Mouse (Mus musculus) midbrain, embryonic 15.5 days (tissue): ENCODE measurements around the gene Zfp704. TPM values are rescaled to one million over a fixed set of nuclear protein-coding genes. Genes with fewer than 3 reads are reported as not detected.

Experiments
- ATAC-seq: fragments of 200-750 bp; cut with Nextera tagmentation; replicated peaks from 2 replicates; pipeline ENCODE4 v1.8.0; 2017; ENCODE audit warnings: moderate TSS enrichment
- H3K27ac ChIP-seq: fragments of 300-500 bp; sonication (generic); 2 replicates; pipeline ENCODE4 v1.5.1; 2015; ENCODE audit warnings: mild to moderate bottlenecking, inconsistent platforms
- H3K27me3 ChIP-seq: fragments of 300-500 bp; sonication (generic); replicated peaks from 2 replicates; pipeline ENCODE4 v1.6.1; 2015; ENCODE audit warnings: inconsistent platforms
- H3K36me3 ChIP-seq: fragments of 300-500 bp; sonication (generic); replicated peaks from 2 replicates; pipeline ENCODE4 v1.6.1; 2015; ENCODE audit warnings: inconsistent platforms
- H3K4me1 ChIP-seq: fragments of 300-500 bp; sonication (generic); 2 replicates; pipeline ENCODE4 v1.6.1; 2015; ENCODE audit warnings: inconsistent platforms
- H3K4me2 ChIP-seq: fragments of 300-500 bp; sonication (generic); 2 replicates; pipeline ENCODE4 v1.6.1; 2015; ENCODE audit warnings: inconsistent platforms, mild to moderate bottlenecking, moderate library complexity
- H3K4me3 ChIP-seq: fragments of 300-500 bp; sonication (generic); 2 replicates; pipeline ENCODE4 v1.5.1; 2015; ENCODE audit warnings: mild to moderate bottlenecking, inconsistent platforms
- H3K9ac ChIP-seq: fragments of 300-500 bp; sonication (generic); 2 replicates; pipeline ENCODE4 v1.6.1; 2015; ENCODE audit warnings: mild to moderate bottlenecking, inconsistent platforms
- H3K9me3 ChIP-seq: fragments of 300-500 bp; sonication (generic); 2 replicates; pipeline ENCODE4 v1.6.1; 2016; ENCODE audit warnings: inconsistent platforms
- WGBS: fragments of 180-500 bp; shearing (Covaris S2); methylation state at CpG from one replicate; pipeline ENCODE4 v1.1.7; 2015; ENCODE audit warnings: mixed read lengths; 5-methylcytosine and 5-hydroxymethylcytosine counted together
- polyA plus RNA-seq: library from polyadenylated mRNA; unstranded; fragments of >200 nt; fragmentation: Nextera tagmentation; extraction: Ambion mirVana; gene quantifications from 2 replicates; pipeline ENCODE4 v1.2.1, GENCODE M21; 2015

Zfp704 gene
- polyA plus RNA-seq, 1 experiment from 2014 or later: 13.8 TPM

DNA sequence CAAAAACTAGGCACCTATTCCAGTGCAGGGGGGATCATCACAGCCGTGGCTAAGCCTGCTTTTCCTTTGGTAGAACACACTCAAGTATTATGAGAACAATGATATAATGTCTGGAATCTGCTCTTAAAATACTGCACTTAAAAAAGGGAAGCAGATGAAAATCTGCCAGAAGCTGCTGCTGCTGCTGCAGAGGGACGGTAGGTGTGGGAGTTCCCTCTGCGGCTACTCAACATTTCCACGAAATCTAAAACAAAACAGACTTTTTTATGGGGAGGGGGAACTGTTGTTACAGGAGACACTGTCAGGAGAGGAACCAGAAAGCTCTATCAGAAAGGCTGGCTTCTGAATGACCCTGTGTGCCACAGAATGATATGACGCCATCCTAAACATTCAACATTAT, 110.4 kb downstream of the Zfp704 start:
- Histone ChIP-seq H3K4me1 (peaks cover 22% of the 10 kb centered on the region), H3K4me3 (no peak overlapping the region), H3K9ac (no peak overlapping the region), H3K4me2 (no peak overlapping the region), H3K27ac (peak overlapping the region; percentile 74), H3K27me3 (no peaks in the 10 kb centered on the region), H3K9me3 (no peaks in the 10 kb centered on the region), H3K36me3 (no peaks in the 10 kb centered on the region)
- ATAC-seq: no peak
- WGBS: 59% methylated on average over 5 of the region's 5 CpGs

GRCm38 (mm10) chr3:9497260-9497659, 112.6 kb downstream of the Zfp704 start:
- Histone ChIP-seq H3K27ac (no peak overlapping the region), H3K9me3 (no peaks in the 10 kb centered on the region), H3K36me3 (no peaks in the 10 kb centered on the region), H3K4me1 (peaks cover 22% of the 10 kb centered on the region), H3K4me2 (no peak overlapping the region), H3K27me3 (no peaks in the 10 kb centered on the region), H3K4me3 (no peak overlapping the region), H3K9ac (no peak overlapping the region)
- ATAC-seq: no peak
- 46% methylated on average over 5 of the region's 5 CpGs for WGBS

DNA sequence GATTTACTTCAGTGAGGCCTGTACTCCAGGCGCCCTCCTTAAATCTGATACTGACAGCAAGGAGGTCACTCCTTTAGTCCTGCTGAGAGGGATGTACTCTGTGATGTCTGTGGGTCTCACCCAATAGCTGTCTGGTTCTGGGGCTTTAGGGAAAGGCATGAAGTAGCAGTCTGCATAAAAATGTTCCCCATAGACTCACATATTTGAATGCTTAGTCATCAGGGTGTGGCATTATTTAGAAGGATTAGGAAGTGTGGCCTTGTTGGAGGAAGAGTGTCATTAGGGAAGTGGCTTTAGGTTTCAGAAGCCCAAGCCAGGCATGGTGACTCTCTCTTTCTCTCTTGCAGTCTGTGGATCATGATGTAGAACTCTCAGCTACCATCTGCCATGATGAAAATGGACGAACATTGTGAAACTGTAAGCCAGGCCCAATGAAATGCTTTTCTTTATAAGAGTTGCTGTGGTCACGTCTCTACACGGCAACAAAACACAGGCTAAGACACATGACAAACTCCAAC, 118.1 kb downstream of the Zfp704 start:
- Histone ChIP-seq H3K9me3 (no peaks in the 10 kb centered on the region), H3K4me2 (no peak overlapping the region), H3K27ac (no peak overlapping the region), H3K4me3 (no peak overlapping the region), H3K4me1 (no peaks in the 10 kb centered on the region), H3K36me3 (no peaks in the 10 kb centered on the region), H3K9ac (no peak overlapping the region), H3K27me3 (no peaks in the 10 kb centered on the region)
- WGBS: 80% methylated on average over 4 of the region's 4 CpGs
- ATAC-seq: no peak

GRCm38 (mm10) chr3:9487644-9488043, 122.2 kb downstream of the Zfp704 start:
- Histone ChIP-seq H3K9ac (no peak overlapping the region), H3K4me2 (no peak overlapping the region), H3K4me3 (no peak overlapping the region), H3K9me3 (no peaks in the 10 kb centered on the region), H3K4me1 (no peaks in the 10 kb centered on the region), H3K36me3 (no peaks in the 10 kb centered on the region), H3K27ac (no peak overlapping the region), H3K27me3 (no peaks in the 10 kb centered on the region)
- WGBS: 64% methylated on average over 4 of the region's 4 CpGs
- ATAC-seq: no peak

DNA sequence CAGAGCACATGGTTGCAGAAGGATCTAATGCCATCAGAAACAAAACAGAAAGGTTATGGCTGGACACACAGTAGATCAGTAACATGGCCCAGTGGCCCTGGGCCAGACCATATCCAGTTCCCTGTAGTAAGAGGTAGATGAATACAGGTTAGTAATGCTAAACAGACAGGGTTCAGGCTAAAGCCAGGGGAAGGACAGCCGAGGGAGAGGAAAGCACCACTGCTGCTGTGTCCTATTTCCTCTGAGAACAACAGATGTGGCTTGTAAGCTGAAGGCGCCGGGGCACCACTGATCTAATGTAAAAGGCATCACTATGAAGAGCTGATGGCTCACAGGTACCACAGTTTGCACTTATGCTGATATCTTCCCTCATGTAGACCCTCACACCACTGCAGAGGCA, 124.4 kb downstream of the Zfp704 start:
- Histone ChIP-seq H3K9me3 (no peaks in the 10 kb centered on the region), H3K4me2 (no peak overlapping the region), H3K9ac (no peak overlapping the region), H3K27ac (no peak overlapping the region), H3K27me3 (no peaks in the 10 kb centered on the region), H3K4me3 (no peak overlapping the region), H3K36me3 (no peaks in the 10 kb centered on the region), H3K4me1 (no peaks in the 10 kb centered on the region)
- WGBS: 94% methylated on average over 3 of the region's 3 CpGs
- ATAC-seq: no peak

DNA sequence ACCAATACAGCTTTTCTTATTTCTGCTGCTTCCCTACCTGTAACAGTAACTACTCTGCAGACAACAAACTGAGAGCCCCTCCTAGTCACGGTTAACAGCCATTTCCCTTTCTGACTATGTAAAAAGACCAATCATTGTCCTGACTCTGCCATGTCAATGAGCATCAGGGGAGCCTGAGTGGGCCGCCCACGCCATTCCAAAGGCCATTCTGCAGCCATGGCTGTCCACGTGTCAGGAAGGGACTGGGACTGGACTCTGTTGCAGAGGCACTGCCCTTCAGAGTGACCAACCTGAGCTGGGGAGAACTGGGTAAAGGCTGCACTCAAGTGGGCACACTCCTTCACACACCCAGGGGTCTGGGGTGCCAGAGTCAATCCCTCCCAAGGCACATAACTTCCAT, 127.9 kb downstream of the Zfp704 start:
- Histone ChIP-seq H3K4me2 (no peak overlapping the region), H3K9ac (no peak overlapping the region), H3K36me3 (no peaks in the 10 kb centered on the region), H3K4me3 (no peak overlapping the region), H3K4me1 (no peaks in the 10 kb centered on the region), H3K9me3 (no peaks in the 10 kb centered on the region), H3K27ac (no peak overlapping the region), H3K27me3 (no peaks in the 10 kb centered on the region)
- WGBS: 83% methylated on average over 4 of the region's 4 CpGs
- ATAC-seq: no peak

DNA sequence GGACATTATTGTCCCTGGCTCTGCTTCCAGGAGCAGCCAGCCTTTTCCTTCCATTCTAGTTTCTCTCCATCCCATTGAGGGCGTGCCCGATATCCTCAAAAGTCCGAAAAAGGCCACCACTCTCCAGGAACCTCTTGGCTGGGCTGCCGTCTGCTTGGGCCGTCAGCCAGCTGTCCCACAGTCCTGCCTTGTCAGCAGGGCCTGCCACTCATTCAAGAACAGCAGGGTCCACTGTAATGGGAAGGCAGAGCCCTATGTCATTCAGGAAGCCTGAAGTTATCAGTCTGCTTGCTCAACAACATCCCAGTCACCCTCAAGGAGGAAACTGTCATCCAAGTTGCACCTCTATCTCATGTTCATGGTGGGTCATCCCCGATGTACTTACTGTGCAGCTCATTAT, 128.5 kb downstream of the Zfp704 start:
- no peak for ATAC-seq
- H3K27ac ChIP-seq: no peak overlapping the region
- no peaks in the 10 kb centered on the region for H3K27me3 ChIP-seq
- no peaks in the 10 kb centered on the region for H3K4me1 ChIP-seq
- no peak overlapping the region for H3K9ac ChIP-seq
- no peaks in the 10 kb centered on the region for H3K9me3 ChIP-seq
- no peak overlapping the region for H3K4me2 ChIP-seq
- H3K4me3 ChIP-seq: no peak overlapping the region
- no peaks in the 10 kb centered on the region for H3K36me3 ChIP-seq
- 79% methylated on average over 6 of the region's 6 CpGs for WGBS

DNA sequence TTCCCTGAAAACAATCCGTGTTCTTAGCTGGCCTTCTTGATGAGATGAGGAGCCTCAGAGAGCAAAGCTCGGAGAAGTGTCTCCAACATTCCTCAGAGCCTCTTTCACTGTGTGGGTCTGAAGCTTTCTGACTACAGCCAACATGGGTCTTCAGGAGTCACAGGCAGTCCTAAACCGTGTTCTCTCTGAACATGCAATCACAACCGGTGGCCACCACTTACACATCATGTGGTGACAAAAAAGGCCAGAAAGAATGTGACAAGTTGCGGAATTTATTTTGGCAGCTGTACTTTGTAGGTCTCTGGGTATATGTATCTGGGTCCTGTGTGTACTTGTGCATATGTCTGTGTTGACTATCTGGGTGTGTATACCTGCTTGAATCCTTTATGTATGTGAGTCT, 128.9 kb downstream of the Zfp704 start:
- no peaks in the 10 kb centered on the region for H3K9me3 ChIP-seq
- 94% methylated on average over 5 of the region's 5 CpGs for WGBS
- no peaks in the 10 kb centered on the region for H3K27me3 ChIP-seq
- H3K4me1 ChIP-seq: no peaks in the 10 kb centered on the region
- H3K36me3 ChIP-seq: no peaks in the 10 kb centered on the region
- H3K9ac ChIP-seq: no peak overlapping the region
- H3K27ac ChIP-seq: no peak overlapping the region
- H3K4me3 ChIP-seq: no peak overlapping the region
- no peak overlapping the region for H3K4me2 ChIP-seq
- no peak for ATAC-seq

- no peaks in the 10 kb centered on the region for H3K4me1 ChIP-seq
- H3K9me3 ChIP-seq: no peaks in the 10 kb centered on the region
- no peak overlapping the region for H3K9ac ChIP-seq
- no peak overlapping the region for H3K27ac ChIP-seq
- H3K36me3 ChIP-seq: no peaks in the 10 kb centered on the region
- H3K4me3 ChIP-seq: no peak overlapping the region
- H3K4me2 ChIP-seq: no peak overlapping the region
- 82% methylated on average over 2 of the region's 2 CpGs for WGBS
- H3K27me3 ChIP-seq: no peaks in the 10 kb centered on the region
- no peak for ATAC-seq
Measured at GRCm38 (mm10) chr3:9477386-9477785, 132.5 kb downstream of the Zfp704 start.

- Histone ChIP-seq H3K9me3 (no peaks in the 10 kb centered on the region), H3K9ac (no peak overlapping the region), H3K4me2 (no peak overlapping the region), H3K27me3 (no peaks in the 10 kb centered on the region), H3K36me3 (no peaks in the 10 kb centered on the region), H3K4me3 (no peak overlapping the region), H3K27ac (no peak overlapping the region), H3K4me1 (no peaks in the 10 kb centered on the region)
- 95% methylated on average over 3 of the region's 3 CpGs for WGBS
- ATAC-seq: no peak
Measured at GRCm38 (mm10) chr3:9476336-9476735, 133.5 kb downstream of the Zfp704 start.

- 93% methylated on average over 5 of the region's 5 CpGs for WGBS
- Histone ChIP-seq H3K4me3 (no peak overlapping the region), H3K4me1 (no peaks in the 10 kb centered on the region), H3K9me3 (no peaks in the 10 kb centered on the region), H3K36me3 (no peaks in the 10 kb centered on the region), H3K27ac (no peak overlapping the region), H3K27me3 (no peaks in the 10 kb centered on the region), H3K4me2 (no peak overlapping the region), H3K9ac (no peak overlapping the region)
- no peak for ATAC-seq
Measured at GRCm38 (mm10) chr3:9475501-9475900, 134.4 kb downstream of the Zfp704 start.

- Histone ChIP-seq H3K27ac (no peak overlapping the region), H3K9me3 (no peaks in the 10 kb centered on the region), H3K4me1 (no peaks in the 10 kb centered on the region), H3K36me3 (no peaks in the 10 kb centered on the region), H3K4me2 (no peak overlapping the region), H3K27me3 (no peaks in the 10 kb centered on the region), H3K4me3 (no peak overlapping the region), H3K9ac (no peak overlapping the region)
- WGBS: 95% methylated on average over 6 of the region's 6 CpGs
- no peak for ATAC-seq
Measured at GRCm38 (mm10) chr3:9474331-9474730, 135.6 kb downstream of the Zfp704 start.

DNA sequence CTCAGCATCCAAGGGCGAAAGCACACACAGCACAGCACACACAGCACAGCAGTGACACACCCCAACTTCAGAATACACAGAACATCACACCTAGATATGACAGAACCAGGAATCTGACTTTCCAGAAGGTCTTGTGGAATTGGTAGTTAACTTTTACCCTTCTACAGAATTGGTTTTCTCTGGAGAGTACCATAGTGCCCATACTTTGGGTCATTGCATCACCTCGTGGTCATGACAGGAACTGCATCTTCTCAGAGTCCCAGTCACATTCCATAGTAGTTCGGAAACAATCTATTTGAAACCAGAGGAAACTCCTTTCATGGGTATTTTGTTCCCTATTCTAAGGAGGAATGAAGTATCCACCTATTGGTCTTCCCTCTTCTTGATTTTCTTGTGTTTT, 143.6 kb downstream of the Zfp704 start:
- no peaks in the 10 kb centered on the region for H3K9me3 ChIP-seq
- no peak overlapping the region for H3K4me3 ChIP-seq
- no peak overlapping the region for H3K27ac ChIP-seq
- H3K27me3 ChIP-seq: no peaks in the 10 kb centered on the region
- no peak overlapping the region for H3K9ac ChIP-seq
- no peaks in the 10 kb centered on the region for H3K36me3 ChIP-seq
- WGBS: 43% methylated on average over 3 of the region's 3 CpGs
- peak; percentile 65; the same call in 1 of the 2 replicates for ATAC-seq
- H3K4me2 ChIP-seq: no peak overlapping the region
- no peaks in the 10 kb centered on the region for H3K4me1 ChIP-seq
